Mouse (Mus musculus): ENCODE results near the gene Aqp2.

GRCm38 (mm10) chr15:99544047-99544446 lies 34.8 kb upstream of the Aqp2 start:
- no peak for TF ChIP-seq CTCF (conservative IDR thresholded peaks at IDR 0.05; ENCODE audit: insufficient read depth, insufficient read length, low read depth, low read length)
- no peak for TF ChIP-seq POLR2A (IDR thresholded peaks at IDR 0.05; ENCODE audit: low read depth, low read length)
